In the genomic region with DNA sequence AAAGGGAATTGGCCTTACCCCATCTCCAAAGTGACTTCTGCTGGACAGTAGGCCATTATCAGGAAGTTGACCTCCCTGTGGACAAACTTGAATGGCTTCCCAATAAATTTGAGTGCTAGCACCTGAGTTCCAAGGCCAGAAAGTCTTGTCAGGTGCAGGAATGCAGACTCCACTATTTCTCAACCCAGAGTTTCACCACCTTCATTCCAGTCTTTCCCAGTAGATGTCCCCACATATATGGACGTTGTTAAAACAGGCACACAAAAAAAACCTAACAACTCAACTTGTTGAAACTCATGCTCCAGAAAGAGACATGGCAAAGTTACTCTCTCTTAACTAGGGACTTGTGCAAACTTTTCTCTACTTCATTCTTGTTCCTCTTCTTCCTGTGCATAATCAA, we compare ENCODE assay signal across 15 mouse cellular contexts.
"Had no signal": no experiment of that assay in that cellular context is flagged by ENCODE, and none has a peak within 500 bp of the region (broad histone marks: within the 10 kb centered on the region; RNA-seq: fewer than 3 reads in every experiment).

No protein-coding gene starts in this region.

- H3K4me1 ChIP-seq: neural tube, embryonic 12.5 days; stomach, embryonic 15.5 days had no signal

- H3K9me3 ChIP-seq: midbrain, embryonic 10.5 days; midbrain, embryonic 12.5 days; neural tube, embryonic 12.5 days; stomach, embryonic 15.5 days had no signal

- ATAC-seq: midbrain, embryonic 16.5 days had no signal

- H3K36me3 ChIP-seq: midbrain, embryonic 10.5 days; midbrain, embryonic 12.5 days; neural tube, embryonic 12.5 days; stomach, embryonic 15.5 days had no signal

- H3K27ac ChIP-seq: liver, embryonic 14.5 days; midbrain, embryonic 10.5 days; midbrain, embryonic 12.5 days; neural tube, embryonic 12.5 days; stomach, embryonic 15.5 days; stomach, postnatal 0 days had no signal

- H3K27me3 ChIP-seq: midbrain, embryonic 12.5 days; neural tube, embryonic 12.5 days; stomach, embryonic 15.5 days had no signal

- H3K9ac ChIP-seq: liver, embryonic 14.5 days; lung, embryonic 14.5 days; midbrain, embryonic 12.5 days; neural tube, embryonic 12.5 days; stomach, embryonic 15.5 days had no signal

- DNase-seq: lung, embryonic 14.5 days; lung, postnatal 14 days; lung, postnatal 4 days; midbrain, embryonic 14.5 days; right cerebral cortex, postnatal 14 days; thymus, adult 18-20 months; thymus, postnatal 14 days; thymus, postnatal 36 days had no signal

- H3K4me3 ChIP-seq: midbrain, embryonic 10.5 days; midbrain, embryonic 12.5 days; neural tube, embryonic 12.5 days; stomach, embryonic 15.5 days had no signal

- H3K4me2 ChIP-seq: lung, embryonic 14.5 days; midbrain, embryonic 12.5 days; neural tube, embryonic 12.5 days; stomach, embryonic 15.5 days had no signal
